Mouse (Mus musculus) embryonic facial prominence, embryonic 14.5 days (tissue): ENCODE results near the gene Stip1. TPM values are rescaled to one million over a fixed set of nuclear protein-coding genes. Genes with fewer than 3 reads are reported as not detected.
"Not testable (repeated sequence)": the region's sequence is repeated elsewhere in the genome, so short reads cannot be mapped to it uniquely, and the experiment has no call there.

Experiments
- ATAC-seq: fragments of 200-750 bp; cut with Nextera tagmentation; 2 replicates; pipeline ENCODE4 v1.8.0; 2017; ENCODE audit warnings: low read depth, moderate number of reproducible peaks, moderate TSS enrichment
- DNase-seq: peaks from one replicate; pipeline ENCODE4 v3.0.0-alpha.2; 2015; ENCODE audit warnings: low spot score
- H3K27ac ChIP-seq: fragments of 300-500 bp; sonication (generic); replicated peaks from 2 replicates; pipeline ENCODE4 v1.5.1; 2014; ENCODE audit warnings: low read depth, mild to moderate bottlenecking, low read length, moderate library complexity
- H3K27me3 ChIP-seq: fragments of 300-500 bp; sonication (generic); replicated peaks from 2 replicates; pipeline ENCODE4 v1.6.1; 2014; ENCODE audit warnings: low read length; ENCODE audit not compliant: control insufficient read depth, insufficient read depth
- H3K36me3 ChIP-seq: fragments of 300-500 bp; sonication (generic); 2 replicates; pipeline ENCODE4 v1.6.1; 2014; ENCODE audit warnings: low read length, mixed read lengths; ENCODE audit not compliant: control insufficient read depth, insufficient read depth
- H3K4me1 ChIP-seq: fragments of 300-500 bp; sonication (generic); 2 replicates; pipeline ENCODE4 v1.6.1; 2014; ENCODE audit warnings: antibody characterized with exemption, low read length; ENCODE audit not compliant: control insufficient read depth, insufficient read depth
- H3K4me2 ChIP-seq: fragments of 300-500 bp; sonication (generic); 2 replicates; pipeline ENCODE4 v1.6.1; 2014; ENCODE audit warnings: low read depth, mild to moderate bottlenecking, low read length, moderate library complexity, mixed read lengths
- H3K4me3 ChIP-seq: fragments of 300-500 bp; sonication (generic); 2 replicates; pipeline ENCODE4 v1.5.1; 2014; ENCODE audit warnings: low read depth, mild to moderate bottlenecking, low read length
- H3K9ac ChIP-seq: fragments of 300-500 bp; sonication (generic); 2 replicates; pipeline ENCODE4 v1.6.1; 2014; ENCODE audit warnings: low read depth, mild to moderate bottlenecking, low read length, moderate library complexity, mixed read lengths
- H3K9me3 ChIP-seq: fragments of 300-500 bp; sonication (generic); 2 replicates; pipeline ENCODE4 v1.6.1; 2016; ENCODE audit warnings: low read length; ENCODE audit not compliant: control insufficient read depth
- WGBS: fragments of 180-500 bp; shearing (Covaris S2); extraction: QIAGEN DNeasy Blood & Tissue Kit; methylation state at CpG from one replicate; pipeline ENCODE4 v1.1.7; 2014; 5-methylcytosine and 5-hydroxymethylcytosine counted together
- polyA plus RNA-seq: library from polyadenylated mRNA; unstranded; fragments of >200 nt; fragmentation: Nextera tagmentation; extraction: Ambion mirVana; gene quantifications from 2 replicates; pipeline ENCODE4 v1.2.1, GENCODE M21; 2014

The Stip1 gene
- polyA plus RNA-seq, 1 experiment from 2014 or later, result 228 TPM

DNA sequence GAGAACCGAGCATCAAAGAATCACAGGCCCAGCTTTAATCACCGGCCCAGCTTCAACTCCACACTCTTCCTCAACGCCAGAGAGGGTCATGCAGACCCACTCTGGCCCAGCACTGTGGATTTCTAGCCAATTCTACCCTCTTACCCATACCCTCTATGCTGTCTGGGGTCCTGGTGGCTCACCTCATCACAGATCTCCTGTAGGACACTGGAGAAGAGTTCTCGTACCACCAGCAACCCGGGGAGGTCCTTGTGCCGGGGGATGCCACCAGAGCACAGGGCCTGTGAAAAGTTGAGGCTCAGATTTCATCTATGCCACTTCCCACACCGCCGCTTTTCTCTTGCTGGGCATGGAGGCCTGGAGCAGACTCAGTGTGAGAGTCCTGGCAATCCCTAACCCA, 45.3 kb downstream of the Stip1 start:
- no peak overlapping the region for H3K27ac ChIP-seq
- WGBS, result 84% methylated on average over 8 of the region's 8 CpGs
- DNase-seq, result no peak
- H3K9me3 ChIP-seq, result no peaks in the 10 kb centered on the region
- H3K36me3 ChIP-seq, result peaks cover 13% of the 10 kb centered on the region
- peaks cover 29% of the 10 kb centered on the region; the same call in 1 of the 2 replicates for H3K4me1 ChIP-seq
- peak overlapping the region; percentile 72 for H3K9ac ChIP-seq
- no peaks in the 10 kb centered on the region for H3K27me3 ChIP-seq
- no peak for ATAC-seq
- H3K4me2 ChIP-seq, result 0 out of 2 replicates have a peak overlapping the region, but pooled peaks have one; percentile 70
- H3K4me3 ChIP-seq, result no peak overlapping the region

DNA sequence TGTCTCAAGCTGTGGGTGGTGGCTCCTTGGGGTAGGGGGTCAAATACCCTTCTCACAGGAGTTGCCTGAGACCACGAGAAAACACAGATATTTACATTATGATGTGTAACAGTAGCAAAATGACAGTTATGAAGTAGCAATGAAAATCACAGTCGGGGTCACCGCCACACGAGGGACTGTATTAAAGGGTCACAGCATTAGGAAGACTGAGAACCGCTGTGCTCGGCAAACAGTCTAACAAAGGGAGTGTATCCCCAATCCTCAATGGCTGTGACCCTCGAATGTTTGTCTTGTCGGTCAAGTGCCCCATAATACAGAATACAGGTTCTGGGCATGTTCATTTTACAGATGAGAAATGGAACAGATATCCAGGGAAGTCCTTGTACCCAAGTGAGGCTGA, 45.8 kb downstream of the Stip1 start:
- ATAC-seq (no peak), DNase-seq (no peak)
- Histone ChIP-seq H3K9me3 (no peaks in the 10 kb centered on the region), H3K36me3 (peaks cover 8% of the 10 kb centered on the region), H3K27ac (no peak overlapping the region), H3K4me1 (peaks cover 29% of the 10 kb centered on the region; the same call in 1 of the 2 replicates), H3K27me3 (no peaks in the 10 kb centered on the region), H3K9ac (no peak overlapping the region), H3K4me3 (no peak overlapping the region), H3K4me2 (no peak overlapping the region)
- WGBS, result 88% methylated on average over 8 of the region's 8 CpGs

DNA sequence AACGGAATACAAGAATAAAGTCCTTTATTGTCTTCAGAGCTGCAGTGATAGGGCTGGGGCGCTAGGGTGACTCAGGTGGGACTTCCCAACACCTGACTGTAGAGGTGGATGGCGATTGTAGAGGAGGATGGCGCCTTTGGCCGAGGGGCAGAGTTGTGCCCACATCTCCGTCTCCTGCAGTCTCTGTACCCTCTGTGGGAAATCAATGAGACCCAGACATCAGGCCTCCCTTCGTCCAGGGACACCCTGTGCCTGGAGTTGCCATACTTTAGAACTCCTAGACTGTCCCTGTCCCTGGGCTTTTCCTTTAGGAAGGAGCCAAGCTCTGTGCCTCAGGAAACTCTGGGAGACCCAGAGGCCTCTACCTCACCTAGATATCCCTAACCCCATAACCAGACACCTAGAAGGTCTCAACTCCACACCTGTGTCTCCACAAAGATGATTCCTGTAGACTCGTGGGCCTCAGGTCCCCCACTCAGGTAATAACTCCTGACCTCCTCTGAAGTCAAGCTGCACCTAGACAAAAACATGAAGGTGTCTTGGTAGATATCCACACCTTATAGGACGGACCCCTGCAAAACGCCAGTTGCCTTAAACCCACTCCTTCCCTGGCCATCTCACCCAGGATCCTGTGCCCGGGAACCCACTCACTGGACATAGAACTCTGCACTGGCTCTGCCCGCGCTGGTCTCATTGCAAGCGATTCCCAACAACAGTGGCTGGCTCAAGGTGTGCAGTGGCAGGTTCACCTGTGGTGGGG, 46.6 kb downstream of the Stip1 start:
- H3K9ac ChIP-seq, result peak overlapping the region; percentile 65
- peak overlapping the region; percentile 55 for H3K4me3 ChIP-seq
- no peaks in the 10 kb centered on the region for H3K9me3 ChIP-seq
- H3K27me3 ChIP-seq, result no peaks in the 10 kb centered on the region
- WGBS, result 59% methylated on average over 14 of the region's 14 CpGs
- peaks cover 29% of the 10 kb centered on the region for H3K4me1 ChIP-seq
- no peaks in the 10 kb centered on the region; the same call in 1 of the 2 replicates for H3K36me3 ChIP-seq
- 0 out of 2 replicates have a peak, but pooled peaks have one; percentile 0 for ATAC-seq
- peak overlapping the region; percentile 98 for H3K4me2 ChIP-seq
- H3K27ac ChIP-seq, result 0 out of 2 replicates have a peak overlapping the region, but pooled peaks have one; percentile 21
- DNase-seq, result no peak

DNA sequence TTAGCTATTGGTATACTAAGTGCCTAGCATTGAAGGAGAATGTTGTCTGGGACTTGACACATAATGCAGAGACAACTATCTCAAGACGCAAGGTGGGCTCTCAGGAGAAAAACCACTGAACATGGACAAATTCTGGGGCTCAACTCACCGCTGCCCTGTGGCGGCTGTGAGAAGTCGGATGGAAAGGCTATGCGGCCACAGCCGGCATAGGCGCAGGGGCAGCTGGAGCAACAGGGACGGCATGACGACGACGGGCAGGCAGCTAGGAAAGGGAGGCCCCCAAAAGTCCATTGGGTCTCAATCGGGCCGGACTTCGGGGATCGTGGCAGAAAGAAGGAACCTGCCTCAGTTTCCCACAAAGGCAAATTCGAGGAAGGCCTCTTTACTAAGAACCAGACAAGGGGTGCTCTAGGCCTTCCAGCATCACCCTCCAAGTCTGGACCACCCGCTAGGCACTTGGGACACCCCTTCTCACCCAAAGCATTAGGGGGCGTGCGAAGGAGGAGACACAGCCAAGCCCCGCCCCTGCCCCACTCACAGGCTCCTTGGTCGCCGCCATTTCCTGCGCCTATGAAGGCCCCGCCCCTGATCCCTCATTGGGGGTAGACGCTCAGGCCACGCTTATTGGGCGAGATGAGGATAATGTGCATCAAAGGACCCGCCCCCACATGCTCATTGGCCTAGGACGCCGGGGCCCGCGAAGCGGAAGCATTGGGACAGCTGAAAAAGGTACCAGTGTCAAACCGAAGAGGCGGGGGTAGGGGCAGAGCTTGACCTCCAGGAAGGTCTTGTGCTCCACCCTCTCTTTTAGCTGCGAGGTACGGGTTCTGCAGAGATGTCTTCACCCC, 47.5 kb downstream of the Stip1 start, which contains the start of gene Dnajc4:
TSS of gene Dnajc4 (minus strand) at position 562 of the 848 bp plus-strand sequence.
- peak within 1 kb of the TSS; percentile 61 for H3K27ac ChIP-seq
- ATAC-seq, result peak; percentile 96
- peaks cover 29% of the 10 kb centered on the region for H3K4me1 ChIP-seq
- H3K9ac ChIP-seq, result peak within 1 kb of the TSS; percentile 65
- H3K36me3 ChIP-seq, result no peaks in the 10 kb centered on the region
- no peaks in the 10 kb centered on the region for H3K27me3 ChIP-seq
- peak within 1 kb of the TSS; percentile 55 for H3K4me3 ChIP-seq
- peak; percentile 99 for DNase-seq
- 2% methylated on average over 29 of the region's 37 CpGs for WGBS
- H3K4me2 ChIP-seq, result peak within 1 kb of the TSS; percentile 98
- H3K9me3 ChIP-seq, result no peaks in the 10 kb centered on the region

DNA sequence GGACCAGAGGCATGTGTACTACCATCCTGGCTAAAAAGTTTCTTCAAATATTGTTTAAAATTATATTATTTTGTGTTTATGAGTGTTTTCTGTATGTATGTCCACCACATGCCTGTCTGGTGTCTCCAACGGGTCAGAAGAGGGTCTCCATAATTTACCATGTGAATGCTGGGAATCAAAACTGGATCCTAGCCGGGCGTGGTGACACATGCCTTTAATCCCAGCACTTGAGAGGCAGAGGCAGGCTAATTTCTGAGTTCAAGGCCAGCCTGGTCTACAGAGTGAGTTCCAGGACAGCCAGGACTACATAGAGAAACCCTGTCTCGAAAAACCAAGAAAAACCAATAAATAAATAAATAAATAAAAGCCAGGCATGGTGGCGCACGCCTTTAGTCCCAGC, 48.6 kb downstream of the Stip1 start:
- ATAC-seq, DNase-seq, H3K9me3 ChIP-seq, H3K27ac ChIP-seq, H3K27me3 ChIP-seq, H3K4me3 ChIP-seq, H3K9ac ChIP-seq, H3K36me3 ChIP-seq, H3K4me2 ChIP-seq: not testable (repeated sequence)
- WGBS, result 90% methylated on average over 6 of the region's 6 CpGs
- peaks cover 28% of the 10 kb centered on the region for H3K4me1 ChIP-seq

GRCm38 (mm10) chr19:6990712-6991111, 49.1 kb downstream of the Stip1 start:
- 82% methylated on average over 6 of the region's 6 CpGs for WGBS
- no peak overlapping the region for H3K4me3 ChIP-seq

DNA sequence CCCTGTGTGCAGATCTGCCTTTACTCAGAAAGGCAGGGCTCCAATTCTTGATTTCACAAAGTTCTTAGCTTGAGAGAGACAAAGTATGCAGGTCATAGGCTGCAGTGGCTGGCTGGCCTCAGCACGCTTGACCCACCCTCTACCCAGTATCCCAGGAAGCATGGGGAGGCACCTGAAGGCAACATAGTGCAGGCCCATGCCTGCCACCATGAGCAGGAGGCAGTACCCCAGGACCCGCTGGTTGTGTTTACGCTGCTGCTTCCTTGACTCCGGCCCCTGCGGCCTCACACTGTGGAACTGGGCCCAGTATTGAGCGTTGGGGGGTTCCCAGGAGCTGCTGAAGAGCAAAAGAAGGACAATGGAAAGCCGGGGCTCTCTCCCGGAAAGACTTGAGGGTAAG, 50.5 kb downstream of the Stip1 start:
- no peak overlapping the region for H3K4me2 ChIP-seq
- ATAC-seq (no peak), DNase-seq (no peak)
- 87% methylated on average over 8 of the region's 8 CpGs for WGBS
- peaks cover 13% of the 10 kb centered on the region for H3K36me3 ChIP-seq
- H3K4me1 ChIP-seq, result peaks cover 21% of the 10 kb centered on the region
- H3K4me3 ChIP-seq, result no peak overlapping the region
- no peak overlapping the region for H3K9ac ChIP-seq
- H3K9me3 ChIP-seq, result no peaks in the 10 kb centered on the region
- H3K27ac ChIP-seq, result no peak overlapping the region
- H3K27me3 ChIP-seq, result no peaks in the 10 kb centered on the region

More at GRCm38 (mm10) chr19:6990712-6991111, 49.1 kb downstream of the Stip1 start:
- Histone ChIP-seq H3K9ac (no peak overlapping the region), H3K27ac (no peak overlapping the region), H3K9me3 (no peaks in the 10 kb centered on the region), H3K27me3 (no peaks in the 10 kb centered on the region), H3K36me3 (0 out of 2 replicates have a peak, but pooled peaks cover 2% of the 10 kb centered on the region), H3K4me2 (no peak overlapping the region), H3K4me1 (peaks cover 30% of the 10 kb centered on the region)
- DNase-seq (no peak), ATAC-seq (no peak)

- H3K27ac ChIP-seq, result peak overlapping the region; percentile 16; the same call in 1 of the 2 replicates
- no peak for ATAC-seq
- 5% methylated on average over 8 of the region's 8 CpGs for WGBS
These were observed 51.9 kb downstream of the Stip1 start for GRCm38 (mm10) chr19:6987904-6988285.

More at GRCm38 (mm10) chr19:6987904-6988285, 51.9 kb downstream of the Stip1 start:
- Histone ChIP-seq H3K9ac (peak overlapping the region; percentile 92), H3K4me1 (peaks cover 16% of the 10 kb centered on the region), H3K4me2 (peak overlapping the region; percentile 85), H3K27me3 (no peaks in the 10 kb centered on the region), H3K4me3 (peak overlapping the region; percentile 89), H3K9me3 (no peaks in the 10 kb centered on the region), H3K36me3 (peaks cover 25% of the 10 kb centered on the region)
- DNase-seq, result no peak
